Mouse (Mus musculus) heart, adult 9 months (tissue): ENCODE results near the gene Slu7.

Experiments
- DNase-seq, 2 experiments: peaks; one replicate each; pipeline ENCODE4 v3.0.0; 2022; ENCODE audit warnings: low spot score in 2 of 2

Gene Slu7

GRCm38 (mm10) chr11:43484057-43484456, 50.5 kb downstream of the Slu7 start:
- peak; percentile 29 to 41 for DNase-seq

GRCm38 (mm10) chr11:43484652-43485051, 51.1 kb downstream of the Slu7 start:
- no peak for DNase-seq

GRCm38 (mm10) chr11:43485855-43486254, 52.3 kb downstream of the Slu7 start:
- DNase-seq: no peak

- DNase-seq: peak; percentile 52 to 60
Measured at GRCm38 (mm10) chr11:43492663-43493062, 59.1 kb downstream of the Slu7 start.

- DNase-seq: peak; percentile 32 to 52
Measured at GRCm38 (mm10) chr11:43493815-43494409, 60.4 kb downstream of the Slu7 start.

GRCm38 (mm10) chr11:43495037-43495436, 61.5 kb downstream of the Slu7 start:
- no peak for DNase-seq

GRCm38 (mm10) chr11:43495532-43495931, 62.0 kb downstream of the Slu7 start:
- DNase-seq: no peak
